Mouse (Mus musculus) G1E (cell line): ENCODE data around the gene Arhgap18.

Experiments
- CTCF ChIP-seq: IDR thresholded peaks from 2 replicates; pipeline ENCODE4 v1.5.1; 2012; ENCODE audit warnings: low read depth, low read length, inconsistent platforms, mixed read lengths
- GATA1 ChIP-seq: IDR thresholded peaks from 2 replicates; pipeline ENCODE4 v1.6.1; 2012; ENCODE audit warnings: borderline replicate concordance, low read length, inconsistent platforms, mixed read lengths
- GATA2 ChIP-seq: IDR thresholded peaks from 2 replicates; pipeline ENCODE4 v1.6.1; 2012; ENCODE audit warnings: low read depth, low read length, inconsistent platforms, borderline replicate concordance
- POLR2AphosphoS5 ChIP-seq: IDR thresholded peaks from 2 replicates; pipeline ENCODE4 v1.6.1; 2012; ENCODE audit warnings: low read depth, low read length, inconsistent platforms; ENCODE audit not compliant: insufficient replicate concordance
- TAL1 ChIP-seq: conservative IDR thresholded peaks from 2 replicates; pipeline ENCODE4 v1.6.1; 2012; ENCODE audit warnings: low read depth, low read length, inconsistent platforms, mixed read lengths

- no peak for TF ChIP-seq CTCF
- no peak for TF ChIP-seq TAL1
- no peak for TF ChIP-seq POLR2AphosphoS5
- TF ChIP-seq GATA1 = no peak
- TF ChIP-seq GATA2 = no peak
Observed at GRCm38 (mm10) chr10:26761103-26761502, 7.9 kb downstream of the Arhgap18 start.
